7 mouse cellular contexts compared by ENCODE assay signal in the genomic region with DNA sequence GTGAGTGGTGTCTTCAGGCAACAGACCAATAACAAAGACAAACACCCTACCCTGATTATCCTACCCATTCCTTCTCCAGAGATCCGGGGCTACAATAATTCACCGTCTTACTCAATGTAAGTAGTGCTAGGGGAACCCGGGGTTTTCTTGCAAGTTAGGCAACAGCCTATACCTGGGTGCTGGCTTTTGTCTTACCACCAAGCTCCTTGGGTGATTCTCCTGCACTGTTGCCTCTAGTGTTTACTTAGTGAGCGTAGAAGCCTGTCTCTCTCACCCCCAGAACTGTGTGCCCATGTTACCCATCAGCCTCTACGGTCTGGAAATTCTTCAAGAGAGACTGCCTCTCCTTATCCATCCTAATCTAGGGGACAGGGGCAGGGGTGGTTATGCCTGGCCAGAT. TPM values are rescaled to one million over a fixed set of nuclear protein-coding genes. Genes with fewer than 3 reads are reported as not detected.
DNase-seq lines count a peak whose midpoint lies in the region; ATAC-seq lines count a peak whose summit lies in the region.

No protein-coding gene starts in this region.

- H3K9me3 ChIP-seq in lung, embryonic 16.5 days (ENCODE audit: control insufficient read depth, low read length), result no peaks in the 10 kb centered on the region
- H3K9me3 ChIP-seq in embryonic facial prominence, embryonic 15.5 days (replicated peaks), result no peaks in the 10 kb centered on the region
- H3K9me3 ChIP-seq in intestine, embryonic 16.5 days (ENCODE audit: control insufficient read depth, low read length), result no peaks in the 10 kb centered on the region
- no peaks in the 10 kb centered on the region for H3K9me3 ChIP-seq in neural tube, embryonic 15.5 days (replicated peaks)

- H3K4me2 ChIP-seq in lung, embryonic 16.5 days (ENCODE audit: low read depth, low read length), result peak overlapping the region; percentile 61
- H3K4me2 ChIP-seq in embryonic facial prominence, embryonic 15.5 days (replicated peaks), result peak overlapping the region; percentile 72
- peak overlapping the region; percentile 67 for H3K4me2 ChIP-seq in intestine, embryonic 16.5 days (ENCODE audit: low read depth, low read length)
- H3K4me2 ChIP-seq in neural tube, embryonic 15.5 days, result peak overlapping the region; percentile 70

- H3K9ac ChIP-seq in lung, embryonic 16.5 days (ENCODE audit: low read length), result peak overlapping the region; percentile 60
- 0 out of 2 replicates have a peak overlapping the region, but pooled peaks have one; percentile 31 for H3K9ac ChIP-seq in embryonic facial prominence, embryonic 15.5 days
- H3K9ac ChIP-seq in intestine, embryonic 16.5 days (ENCODE audit: low read depth, low read length), result peak overlapping the region; percentile 73
- no peak overlapping the region for H3K9ac ChIP-seq in neural tube, embryonic 15.5 days (replicated peaks)

- peaks cover 1% of the 10 kb centered on the region for H3K36me3 ChIP-seq in lung, embryonic 16.5 days (ENCODE audit: control insufficient read depth, insufficient read depth, low read length)
- peaks cover 12% of the 10 kb centered on the region for H3K36me3 ChIP-seq in embryonic facial prominence, embryonic 15.5 days
- H3K36me3 ChIP-seq in intestine, embryonic 16.5 days (ENCODE audit: control insufficient read depth, insufficient read depth, low read length), result 0 out of 2 replicates have a peak, but pooled peaks cover 4% of the 10 kb centered on the region
- peaks cover 3% of the 10 kb centered on the region; the same call in 1 of the 2 replicates for H3K36me3 ChIP-seq in neural tube, embryonic 15.5 days

- H3K4me1 ChIP-seq in lung, embryonic 16.5 days (replicated peaks; ENCODE audit: control insufficient read depth, insufficient read depth, low read length), result peaks cover 41% of the 10 kb centered on the region
- H3K4me1 ChIP-seq in embryonic facial prominence, embryonic 15.5 days, result peaks cover 44% of the 10 kb centered on the region
- H3K4me1 ChIP-seq in intestine, embryonic 16.5 days (ENCODE audit: control insufficient read depth, insufficient read depth, low read length), result peaks cover 45% of the 10 kb centered on the region
- peaks cover 28% of the 10 kb centered on the region for H3K4me1 ChIP-seq in neural tube, embryonic 15.5 days

- no peaks in the 10 kb centered on the region for H3K27me3 ChIP-seq in lung, embryonic 16.5 days (ENCODE audit: control insufficient read depth, insufficient read depth, low read depth, low read length)
- no peaks in the 10 kb centered on the region for H3K27me3 ChIP-seq in embryonic facial prominence, embryonic 15.5 days
- H3K27me3 ChIP-seq in intestine, embryonic 16.5 days (replicated peaks; ENCODE audit: control insufficient read depth, insufficient read depth, low read length), result no peaks in the 10 kb centered on the region
- H3K27me3 ChIP-seq in neural tube, embryonic 15.5 days (replicated peaks), result no peaks in the 10 kb centered on the region

- 39% methylated on average over 5 of the region's 5 CpGs for WGBS in lung, embryonic 16.5 days
- 69% methylated on average over 5 of the region's 5 CpGs for WGBS in embryonic facial prominence, embryonic 15.5 days
- WGBS in intestine, embryonic 16.5 days, result 45% methylated on average over 5 of the region's 5 CpGs
- WGBS in neural tube, embryonic 15.5 days, result 70% methylated on average over 5 of the region's 5 CpGs

- ATAC-seq in lung, embryonic 16.5 days (ENCODE audit: low read depth), result no peak
- no peak for ATAC-seq in embryonic facial prominence, embryonic 15.5 days (ENCODE audit: insufficient number of reproducible peaks, low FRiP score, low TSS enrichment, low read depth)
- no peak for ATAC-seq in intestine, embryonic 16.5 days
- no peak for ATAC-seq in neural tube, embryonic 15.5 days (ENCODE audit: low FRiP score)
- no peak for ATAC-seq in megakaryocyte progenitor cell, adult 5-6 weeks (replicated peaks; ENCODE audit: poor library complexity)
- no peak for ATAC-seq in inflammation-experienced regulatory T-cells, adult 6 months

- DNase-seq in lung, postnatal 4 days, result no peak

- H3K27ac ChIP-seq in lung, embryonic 16.5 days (ENCODE audit: low read length), result peak overlapping the region; percentile 33
- H3K27ac ChIP-seq in embryonic facial prominence, embryonic 15.5 days (replicated peaks), result no peak overlapping the region
- H3K27ac ChIP-seq in intestine, embryonic 16.5 days (ENCODE audit: low read length), result no peak overlapping the region
- no peak overlapping the region; the same call in 1 of the 2 replicates for H3K27ac ChIP-seq in neural tube, embryonic 15.5 days (replicated peaks)

- H3K4me3 ChIP-seq in lung, embryonic 16.5 days (ENCODE audit: low read length), result peak overlapping the region; percentile 50
- H3K4me3 ChIP-seq in embryonic facial prominence, embryonic 15.5 days (replicated peaks), result peak overlapping the region; percentile 40
- H3K4me3 ChIP-seq in intestine, embryonic 16.5 days (ENCODE audit: low read length), result peak overlapping the region; percentile 49
- H3K4me3 ChIP-seq in neural tube, embryonic 15.5 days (replicated peaks), result no peak overlapping the region

RNA-seq across cellular contexts. Expression of a gene that starts 0.6 kb away (rescaled TPM):
- polyA plus RNA-seq in lung, embryonic 16.5 days (2015; fragmentation: Nextera tagmentation; extraction: Ambion mirVana), result 258 and 277 TPM in 2 replicates
- polyA plus RNA-seq in embryonic facial prominence, embryonic 15.5 days (2015; fragmentation: Nextera tagmentation; extraction: Ambion mirVana), result 552 and 575 TPM in 2 replicates
- polyA plus RNA-seq in intestine, embryonic 16.5 days (2015; fragmentation: Nextera tagmentation; extraction: Ambion mirVana), result 371 and 393 TPM in 2 replicates
- polyA plus RNA-seq in neural tube, embryonic 15.5 days (2015; fragmentation: Nextera tagmentation; extraction: Ambion mirVana), result 76.5 and 139 TPM in 2 replicates
- total RNA-seq in megakaryocyte progenitor cell, adult 5-6 weeks (2015), result 95.3 and 100 TPM in 2 replicates
- total RNA-seq in megakaryocyte progenitor cell, adult 5-6 weeks (2017), result 51.4 and 53.8 TPM in 2 replicates
- 100 to 1,000 TPM; 124 to 141 (median 130) TPM for polyA plus RNA-seq in inflammation-experienced regulatory T-cells, adult 6 months (2017; shearing (Covaris generic))

RNA-seq across cellular contexts. Expression of a gene that starts 2.1 kb away (rescaled TPM):
- polyA plus RNA-seq in lung, embryonic 16.5 days (2015; fragmentation: Nextera tagmentation; extraction: Ambion mirVana), result 30.5 and 30.9 TPM in 2 replicates
- polyA plus RNA-seq in embryonic facial prominence, embryonic 15.5 days (2015; fragmentation: Nextera tagmentation; extraction: Ambion mirVana), result 30.0 and 32.4 TPM in 2 replicates
- polyA plus RNA-seq in intestine, embryonic 16.5 days (2015; fragmentation: Nextera tagmentation; extraction: Ambion mirVana), result 19.1 and 20.4 TPM in 2 replicates
- polyA plus RNA-seq in neural tube, embryonic 15.5 days (2015; fragmentation: Nextera tagmentation; extraction: Ambion mirVana), result 19.5 and 21.5 TPM in 2 replicates
- total RNA-seq in megakaryocyte progenitor cell, adult 5-6 weeks (2015), result 14.7 and 19.1 TPM in 2 replicates
- total RNA-seq in megakaryocyte progenitor cell, adult 5-6 weeks (2017), result 32.1 and 33.4 TPM in 2 replicates
- 10 to 100 TPM; 56.9 to 80.8 (median 70.0) TPM for polyA plus RNA-seq in inflammation-experienced regulatory T-cells, adult 6 months (2017; shearing (Covaris generic))
